Mouse (Mus musculus) hematopoietic stem cell, adult 5-6 weeks (primary cell): ENCODE measurements around the gene C1ql4. TPM values are rescaled to one million over a fixed set of nuclear protein-coding genes. Genes with fewer than 3 reads are reported as not detected.
"Not testable (repeated sequence)": the region's sequence is repeated elsewhere in the genome, so short reads cannot be mapped to it uniquely, and the experiment has no call there.

ENCODE experiments used
- ATAC-seq, 2 experiments: fragments of 125-278 bp in 1 of 2; replicated peaks in 1 of 2; 2 replicates each; pipeline ENCODE4 v1.8.0; 2016 to 2017; ENCODE audit warnings: inconsistent platforms in 2 of 2, mild to moderate bottlenecking in 2 of 2, moderate number of reproducible peaks in 2 of 2, low read depth in 1 of 2, moderate TSS enrichment in 1 of 2; ENCODE audit not compliant: low FRiP score in 2 of 2, poor library complexity in 2 of 2, severe bottlenecking in 2 of 2, insufficient read depth in 1 of 2, low TSS enrichment in 1 of 2
- total RNA-seq: library from RNA; stranded (forward); fragments of 172-1452, 232-1000 nt; gene quantifications from 2 replicates; pipeline ENCODE4 v1.2.3, GENCODE M21; 2017

The C1ql4 gene
- total RNA-seq, 1 experiment from 2014 or later, result not detected

DNA sequence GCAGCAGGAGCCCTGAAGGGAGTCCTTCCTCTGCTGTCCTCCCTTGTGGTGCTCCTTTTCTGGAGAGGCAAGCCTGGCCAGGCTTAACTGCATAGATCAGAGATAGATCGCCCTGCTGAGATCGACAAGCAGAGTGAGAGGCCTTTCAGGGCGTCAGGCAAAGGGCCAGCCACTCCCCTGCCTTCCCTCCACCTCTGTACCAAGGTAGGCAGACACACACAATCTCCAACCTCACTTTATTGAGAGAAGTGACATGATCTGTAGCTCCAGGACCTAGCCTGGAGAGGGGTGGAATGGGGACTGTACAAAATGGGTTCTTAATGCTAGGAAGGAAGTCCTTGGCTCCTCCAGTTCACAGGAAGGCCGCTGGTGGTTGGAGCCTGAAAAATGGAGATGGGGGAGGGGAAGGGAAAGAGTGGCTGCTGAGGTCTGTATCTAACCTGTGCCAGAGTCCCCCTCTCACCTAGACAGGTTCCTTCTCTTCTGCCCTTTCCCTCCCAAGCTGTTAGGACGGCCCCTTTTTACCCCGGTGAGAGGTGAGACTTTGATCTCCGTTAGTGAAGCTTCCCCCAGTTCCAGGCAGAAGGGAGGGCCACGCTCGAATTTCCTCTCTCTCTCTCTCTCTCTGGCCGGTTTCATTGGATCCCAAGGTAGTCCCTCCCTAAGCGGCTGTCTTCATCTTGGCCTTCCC lies 3.6 kb downstream of the C1ql4 start:
- no peak for ATAC-seq

DNA sequence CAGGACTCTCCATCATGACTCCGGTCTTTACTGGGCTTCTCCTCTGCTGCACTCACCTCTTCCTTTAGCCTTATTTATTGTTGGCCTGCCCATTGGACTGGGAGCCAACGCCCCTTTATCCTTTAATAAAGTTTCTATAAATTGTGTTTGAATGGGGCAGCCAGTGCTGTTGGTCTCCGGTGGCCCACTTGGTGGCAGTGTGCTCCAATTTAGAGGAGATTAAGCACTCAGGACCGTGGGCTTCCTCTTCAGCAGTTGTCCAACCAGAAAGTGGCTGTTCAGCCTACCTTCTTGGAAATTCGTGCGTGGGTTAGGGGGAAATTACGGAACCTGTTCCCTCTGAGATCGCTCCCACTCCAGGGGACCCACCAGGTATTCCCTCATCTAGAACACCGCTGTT lies 4.4 kb downstream of the C1ql4 start:
- peak; percentile 71 to 72 for ATAC-seq

DNA sequence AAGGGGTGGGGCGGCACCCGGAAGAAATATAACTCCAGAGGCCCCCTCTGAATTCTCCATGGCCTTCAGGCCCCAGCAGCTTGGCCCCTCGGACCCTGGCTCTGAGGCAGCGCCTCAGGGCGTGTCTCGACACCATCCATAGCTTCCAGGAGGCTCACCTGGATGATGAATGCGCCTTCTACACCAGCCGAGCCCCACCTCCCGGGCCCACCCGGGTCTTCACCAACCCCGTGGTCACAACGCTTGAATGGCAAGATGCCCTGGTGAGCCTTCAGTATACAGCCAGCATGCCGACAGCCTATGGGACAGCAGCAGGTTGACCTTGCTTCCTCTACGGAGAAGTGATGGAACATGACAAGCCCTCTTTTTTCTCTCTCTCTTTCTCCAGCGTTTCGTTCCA lies 4.8 kb downstream of the C1ql4 start:
- no peak for ATAC-seq

DNA sequence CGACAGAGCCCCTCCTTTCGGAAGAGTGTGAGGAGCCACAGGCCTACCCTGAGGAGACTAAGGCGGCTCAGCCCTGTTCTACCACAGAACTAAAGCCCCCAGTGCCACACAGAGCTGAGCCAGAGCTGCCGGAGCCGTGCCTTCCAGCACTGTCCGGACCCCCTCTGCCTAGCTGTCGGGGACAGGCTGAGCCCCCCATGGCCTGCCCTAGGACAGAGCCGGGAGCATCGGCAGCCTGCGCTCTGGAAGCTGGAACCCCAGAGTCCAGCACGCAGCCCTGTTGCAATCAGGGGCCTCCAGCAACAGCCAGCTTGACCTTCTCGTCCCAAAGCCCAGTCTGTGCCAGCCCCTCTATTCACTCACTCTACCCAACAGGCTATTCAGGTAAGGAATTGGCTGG lies 5.3 kb downstream of the C1ql4 start:
- ATAC-seq, result no peak

DNA sequence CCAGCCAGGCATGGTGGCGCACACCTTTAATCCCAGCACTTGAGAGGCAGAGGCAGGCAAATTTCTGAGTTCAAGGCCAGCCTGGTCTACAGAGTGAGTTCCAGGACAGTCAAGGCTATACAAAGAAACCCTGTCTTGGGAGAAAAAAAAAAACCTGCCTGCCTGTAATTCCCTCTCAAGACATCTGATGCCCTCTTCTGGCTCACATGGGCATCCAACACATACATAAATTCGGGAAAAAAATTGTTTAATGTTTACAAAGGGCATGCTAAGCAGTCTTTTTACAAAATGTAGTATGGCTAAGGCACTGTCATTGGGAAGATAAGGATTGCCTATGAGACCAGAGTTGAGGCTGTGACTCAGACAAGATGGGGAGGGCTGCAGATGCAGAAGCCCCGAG lies 7.8 kb downstream of the C1ql4 start:
- ATAC-seq, result no peak

DNA sequence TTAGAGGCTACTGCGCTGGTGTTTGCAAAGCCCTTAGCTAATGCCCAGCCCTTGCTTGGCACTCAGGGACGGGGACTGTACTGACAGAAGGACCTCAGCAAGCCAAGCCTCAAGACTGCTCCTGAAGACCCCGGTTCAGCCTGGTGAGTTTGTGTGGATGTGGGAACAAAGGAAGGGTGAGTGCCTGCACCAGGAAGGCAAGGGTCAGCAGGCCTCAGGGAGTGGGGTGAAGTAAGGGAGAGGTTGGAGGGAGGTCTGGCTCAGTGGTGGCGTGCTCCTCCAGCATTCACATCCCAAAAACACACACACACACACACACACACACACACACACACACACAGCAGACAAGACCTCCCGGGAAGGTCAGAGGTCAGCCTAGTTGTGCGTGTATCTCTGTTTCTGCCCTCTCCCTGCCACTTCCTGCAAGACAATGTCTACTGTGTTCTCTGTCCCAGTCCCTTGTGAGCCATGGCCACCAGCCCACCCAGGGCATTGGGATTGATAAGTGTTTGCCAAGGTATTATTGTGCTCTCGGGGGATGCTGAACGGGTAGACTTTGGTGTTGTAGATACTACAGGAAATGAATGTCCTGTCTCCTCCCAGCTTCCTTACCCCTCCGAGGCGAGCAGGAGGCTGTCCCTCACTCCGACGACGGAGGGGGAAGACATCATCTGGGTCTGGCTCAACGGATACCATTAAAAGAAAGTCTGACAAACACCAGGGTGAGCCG lies 9.3 kb downstream of the C1ql4 start:
- no peak for ATAC-seq

DNA sequence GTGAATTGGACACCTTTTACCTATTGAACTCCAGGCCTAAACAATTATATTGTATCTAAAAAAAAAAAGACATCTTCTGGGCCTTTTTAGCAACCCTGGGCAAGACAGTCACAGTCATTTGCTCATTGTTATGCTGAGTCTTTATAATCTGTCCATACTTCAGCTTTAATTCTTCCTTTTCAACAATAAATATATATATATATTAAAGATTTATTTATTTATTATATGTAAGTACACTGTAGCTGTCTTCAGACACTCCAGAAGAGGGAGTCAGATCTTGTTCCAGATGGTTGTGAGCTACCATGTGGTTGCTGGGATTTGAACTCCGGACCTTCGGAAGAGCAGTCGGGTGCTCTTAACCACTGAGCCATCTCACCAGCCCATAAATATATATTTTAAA lies 11.6 kb downstream of the C1ql4 start:
- ATAC-seq, result not testable (repeated sequence)

DNA sequence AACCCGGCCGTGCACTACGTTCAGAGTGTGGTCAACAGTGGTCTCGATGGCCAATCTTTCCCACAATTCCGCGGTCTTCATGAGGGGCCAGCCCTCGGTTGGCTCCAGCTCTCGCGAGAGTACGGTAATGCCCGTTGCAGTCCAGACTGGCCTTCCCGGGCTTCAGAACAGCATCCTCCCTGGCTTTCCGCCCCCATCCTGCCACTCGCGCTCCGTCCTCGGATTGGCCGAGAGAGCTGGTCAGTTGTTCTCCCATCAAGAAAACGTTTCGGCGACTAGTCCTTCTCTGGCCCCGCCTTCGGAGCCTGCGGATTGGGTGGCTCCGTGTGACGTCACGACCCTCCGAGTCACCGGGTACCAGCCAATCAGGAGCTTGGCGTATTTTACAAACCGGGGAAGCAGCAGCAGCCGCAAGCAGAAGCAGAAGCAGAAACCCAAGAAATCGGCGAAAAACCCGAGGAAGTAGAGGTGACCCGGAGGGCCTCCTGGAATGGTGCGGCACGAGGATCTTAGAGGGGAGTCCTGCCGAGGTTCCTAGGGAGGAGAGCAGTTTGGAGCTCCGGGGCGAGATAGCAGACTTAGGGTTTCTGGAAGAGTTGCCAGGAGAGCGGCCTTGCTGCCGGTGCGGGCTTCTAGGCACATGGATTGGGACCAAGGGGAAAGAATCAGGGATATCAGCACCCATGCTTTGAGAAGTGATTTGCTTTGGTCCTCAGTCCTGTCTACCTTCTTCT lies 12.8 kb downstream of the C1ql4 start:
- ATAC-seq, result peak; percentile 97 to 98

DNA sequence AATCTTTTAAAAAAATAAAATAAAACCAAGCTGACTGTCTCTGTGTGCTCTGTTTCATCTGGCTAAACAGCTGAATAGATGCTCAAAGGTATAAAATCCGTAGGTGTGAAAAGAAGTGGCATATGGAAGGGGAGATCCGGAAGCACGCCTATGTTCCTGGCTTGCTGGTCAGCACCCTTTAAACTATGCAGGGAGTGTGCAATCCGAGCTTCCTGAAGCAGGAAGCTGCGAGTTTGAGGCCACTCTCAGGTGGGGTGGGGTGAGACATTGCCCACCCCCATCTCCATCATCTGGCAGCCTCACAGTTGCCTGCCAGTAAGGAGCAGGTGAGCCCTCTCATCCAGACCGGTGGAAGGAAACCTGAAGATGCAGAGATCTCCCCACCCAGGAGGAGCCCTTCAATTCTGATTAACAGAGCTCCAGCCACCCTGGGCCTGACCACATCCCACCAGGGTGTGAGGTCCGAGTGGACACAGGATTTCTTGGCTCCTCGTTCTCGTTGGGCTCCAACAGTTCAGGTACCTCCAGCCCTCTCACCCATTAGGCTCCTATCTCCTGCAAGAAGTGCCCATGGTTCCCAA lies 13.5 kb downstream of the C1ql4 start, which contains the start of gene Troap:
Gene Troap, plus strand, starts transcription at position 557 of the 581 bp plus-strand sequence.
- peak in 1 of 2 experiments; percentile 6; a peak in 1 of 4 replicates for ATAC-seq

DNA sequence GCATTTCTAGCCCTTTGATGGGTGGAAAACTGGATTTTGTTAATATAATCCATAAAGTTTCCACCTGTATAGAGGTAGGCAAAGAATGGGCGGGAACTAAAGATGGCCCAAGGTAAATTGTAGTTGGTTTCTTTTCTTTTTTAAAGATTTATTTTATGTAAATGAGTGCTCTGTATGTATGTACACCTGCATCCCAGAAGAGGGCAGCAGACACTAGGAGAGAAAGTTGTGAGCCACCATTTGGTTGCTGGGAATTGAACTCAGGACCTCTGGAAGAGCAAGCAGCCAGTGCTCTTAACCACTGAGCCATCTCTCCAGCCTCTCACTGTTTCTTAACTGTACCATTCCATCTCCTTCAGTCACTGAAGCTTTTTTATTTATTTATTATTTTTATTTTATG lies 15.6 kb downstream of the C1ql4 start:
- ATAC-seq, result no peak

DNA sequence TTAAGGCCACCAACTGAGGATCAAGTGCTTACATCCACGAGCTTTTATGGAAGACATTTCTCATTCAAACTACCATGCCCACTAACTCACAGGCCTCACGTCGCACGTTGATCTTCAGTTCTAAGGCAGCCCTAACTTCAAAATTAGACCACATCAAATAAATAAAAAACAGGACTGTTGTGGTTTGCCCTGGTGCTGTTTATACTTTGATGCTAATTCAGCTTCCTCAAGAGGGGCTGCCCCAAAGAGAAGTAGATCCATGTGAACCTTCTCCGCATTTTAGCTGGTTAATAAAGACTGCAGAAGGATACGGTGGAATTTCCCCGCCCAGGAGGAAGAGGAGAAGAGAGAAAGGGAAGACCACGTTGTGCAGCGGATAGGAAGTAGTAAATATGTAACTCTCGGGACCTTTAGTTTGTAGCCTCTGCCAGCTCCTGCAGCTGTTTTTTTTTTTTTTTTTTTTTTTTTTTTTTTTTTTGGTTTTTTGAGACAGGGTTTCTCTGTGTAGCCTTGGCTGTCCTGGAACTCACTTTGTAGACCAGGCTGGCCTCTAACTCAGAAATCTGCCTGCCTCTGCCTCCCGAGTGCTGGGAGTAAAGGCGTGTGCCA lies 22.0 kb downstream of the C1ql4 start:
- ATAC-seq, result no peak

DNA sequence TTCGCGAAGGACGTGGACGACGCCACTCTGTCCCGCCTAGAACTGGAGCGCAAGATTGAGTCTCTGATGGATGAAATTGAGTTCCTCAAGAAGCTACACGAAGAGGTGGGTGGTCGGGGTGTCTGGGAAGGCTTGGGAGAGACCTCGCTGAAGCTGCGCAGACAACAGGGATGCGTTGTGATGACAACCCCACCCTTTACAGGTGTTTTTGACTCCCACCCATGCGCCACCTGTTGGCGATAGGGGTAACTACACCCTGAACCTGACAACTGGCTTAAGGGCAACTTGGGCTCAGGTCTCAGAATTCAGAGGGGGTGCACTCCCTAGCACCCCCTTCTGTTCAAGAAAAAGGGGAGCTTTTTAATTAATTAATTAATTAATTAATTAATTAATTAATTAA lies 31.3 kb downstream of the C1ql4 start:
- ATAC-seq, result peak in 1 of 2 experiments; percentile 34; a peak in 1 of 4 replicates

DNA sequence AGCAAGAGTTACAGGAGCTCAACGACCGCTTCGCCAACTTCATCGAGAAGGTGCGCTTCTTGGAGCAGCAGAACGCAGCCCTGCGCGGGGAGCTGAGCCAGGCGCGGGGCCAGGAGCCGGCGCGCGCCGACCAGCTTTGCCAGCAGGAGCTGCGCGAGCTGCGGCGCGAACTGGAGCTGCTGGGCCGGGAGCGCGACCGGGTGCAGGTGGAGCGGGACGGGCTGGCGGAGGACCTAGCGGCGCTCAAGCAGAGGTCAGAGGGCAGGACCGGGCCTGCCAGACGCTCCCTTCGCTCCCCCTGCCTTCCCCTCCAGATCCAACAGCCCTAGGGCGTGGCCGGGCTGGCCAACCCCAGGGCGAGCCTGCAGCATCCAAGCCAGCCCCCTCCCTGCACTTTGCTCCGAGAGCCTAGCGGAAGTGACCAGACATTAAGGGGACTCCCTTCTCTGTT lies 32.1 kb downstream of the C1ql4 start:
- 0 out of 4 replicates have a peak, but pooled peaks of 1 of the 2 experiments have one; percentile 12 for ATAC-seq

DNA sequence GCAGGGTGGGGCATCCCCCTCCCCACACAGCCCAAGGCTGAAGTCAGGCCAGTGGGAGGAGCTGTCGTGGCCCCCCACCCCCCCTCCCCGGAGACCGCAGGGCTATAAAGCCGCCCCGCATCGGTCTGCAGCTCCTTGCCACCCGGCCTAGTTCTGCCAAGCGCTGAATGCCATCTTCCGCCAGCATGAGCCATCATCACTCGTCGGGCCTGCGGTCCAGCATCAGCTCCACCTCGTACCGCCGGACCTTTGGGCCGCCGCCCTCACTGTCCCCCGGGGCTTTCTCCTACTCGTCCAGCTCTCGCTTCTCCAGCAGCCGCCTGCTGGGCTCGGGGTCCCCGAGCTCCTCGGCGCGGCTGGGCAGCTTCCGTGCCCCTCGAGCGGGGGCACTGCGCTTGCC lies 32.6 kb downstream of the C1ql4 start, which contains the start of gene Prph:
Gene Prph, plus strand, starts transcription at position 135 of the 400 bp plus-strand sequence.
- no peak for ATAC-seq

DNA sequence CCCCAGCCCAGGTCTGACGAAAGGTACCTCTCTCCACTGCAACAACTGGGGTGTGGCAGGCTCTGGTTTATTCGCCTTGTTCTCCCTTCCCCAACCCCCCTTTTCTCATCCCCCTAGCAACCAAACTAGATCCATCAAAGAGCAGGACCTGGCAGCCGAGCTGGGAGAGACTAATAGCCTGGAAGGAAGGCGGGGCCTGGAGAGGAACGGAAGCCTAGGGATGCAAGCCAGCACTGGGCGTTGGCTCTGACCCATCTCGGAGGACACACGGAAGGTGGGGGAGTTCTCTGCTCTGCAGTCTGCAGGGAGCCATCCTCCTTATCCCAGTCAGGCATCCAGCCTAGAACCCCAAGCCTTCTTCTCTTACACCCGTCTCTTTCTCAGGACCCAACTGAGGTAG lies 34.2 kb downstream of the C1ql4 start:
- ATAC-seq, result no peak

DNA sequence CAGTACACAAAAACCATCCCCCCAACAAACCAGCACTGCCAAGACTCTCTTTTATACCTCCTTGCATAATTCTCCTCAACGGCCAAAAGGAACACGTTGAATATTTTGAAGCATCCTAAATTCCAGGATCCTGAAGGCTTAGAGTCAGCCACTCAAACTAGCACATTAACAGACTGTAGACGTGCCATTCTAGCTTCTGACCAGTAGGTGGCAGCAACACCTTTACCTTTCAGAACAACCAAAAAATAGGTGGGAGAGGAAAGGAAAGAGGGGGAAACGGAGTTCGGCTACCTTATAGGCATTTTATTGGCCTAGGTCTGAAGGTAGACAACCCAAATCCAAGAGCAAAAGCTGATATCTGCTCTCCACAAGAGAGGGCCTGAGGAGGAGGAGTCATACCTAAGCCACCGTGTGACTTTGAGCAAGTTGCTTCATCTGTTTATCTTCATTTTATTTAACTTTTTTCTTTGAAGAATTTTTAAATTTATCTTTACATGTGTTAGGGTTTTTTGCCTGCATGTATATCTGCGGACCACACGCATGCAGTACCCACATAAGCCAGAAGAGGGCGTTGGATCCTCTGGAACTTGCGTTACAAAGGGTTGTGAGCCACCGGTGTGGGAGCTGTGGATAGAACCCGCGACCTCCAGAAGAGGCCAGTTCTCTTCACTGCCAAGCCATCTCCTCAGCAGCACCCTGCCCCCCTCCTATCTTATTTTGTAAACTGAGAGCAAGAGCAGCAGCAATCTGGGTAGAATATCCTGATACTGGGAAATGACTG lies 38.0 kb downstream of the C1ql4 start:
- peak; percentile 42 to 75; a peak in 3 of 4 replicates for ATAC-seq
